Mouse (Mus musculus) splenic B cell, adult 2 months (primary cell): Measurements from ENCODE around the gene Stn1.
"Not testable (repeated sequence)": the region's sequence is repeated elsewhere in the genome, so short reads cannot be mapped to it uniquely, and the experiment has no call there.

ENCODE experiments used
- DNase-seq: peaks from one replicate; pipeline ENCODE4 v3.0.0-alpha.2; 2011; ENCODE audit warnings: low read depth, low spot score
- H3K27me3 ChIP-seq: 2 replicates; pipeline ENCODE4 v1.6.1; 2012; ENCODE audit warnings: mild to moderate bottlenecking, low read length, moderate library complexity, mixed read lengths; ENCODE audit not compliant: control insufficient read depth, poor library complexity, insufficient read depth, severe bottlenecking
- H3K36me3 ChIP-seq: 2 replicates; pipeline ENCODE4 v1.6.1; 2012; ENCODE audit warnings: mild to moderate bottlenecking, low read length, moderate library complexity, mixed read lengths; ENCODE audit not compliant: control insufficient read depth, poor library complexity, insufficient read depth, severe bottlenecking

Gene Stn1

DNA sequence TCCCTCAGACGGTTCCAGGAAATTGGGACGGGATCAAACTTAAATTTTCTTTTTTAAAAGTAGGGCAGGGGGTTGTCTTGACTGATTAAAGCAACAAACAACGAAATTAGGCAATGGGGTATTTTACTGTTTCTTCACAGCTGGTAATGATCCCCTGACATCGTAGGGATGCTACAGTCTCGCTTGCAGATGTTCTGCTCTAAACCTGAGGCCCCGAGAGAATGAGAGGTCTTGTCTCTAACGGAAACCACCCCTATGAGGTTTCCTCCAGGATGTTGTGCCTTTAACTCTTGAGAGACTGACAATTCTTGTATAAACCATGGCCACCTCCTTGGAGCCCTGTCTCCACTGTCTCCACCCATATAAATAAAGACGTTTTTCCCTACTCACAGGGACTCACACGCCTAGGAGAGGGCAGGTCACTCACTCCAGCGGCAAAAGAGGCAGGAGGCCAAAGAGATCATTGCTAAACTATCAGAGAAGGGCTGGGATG, at the start of gene Stn1:
Gene Stn1, minus strand, starts transcription at position 208 of the 493 bp plus-strand sequence.
- Histone ChIP-seq H3K27me3 (no peaks in the 10 kb centered on the region), H3K36me3 (peaks cover 3% of the 10 kb centered on the region; the same call in 1 of the 2 replicates)
- peak; percentile 55 for DNase-seq

DNA sequence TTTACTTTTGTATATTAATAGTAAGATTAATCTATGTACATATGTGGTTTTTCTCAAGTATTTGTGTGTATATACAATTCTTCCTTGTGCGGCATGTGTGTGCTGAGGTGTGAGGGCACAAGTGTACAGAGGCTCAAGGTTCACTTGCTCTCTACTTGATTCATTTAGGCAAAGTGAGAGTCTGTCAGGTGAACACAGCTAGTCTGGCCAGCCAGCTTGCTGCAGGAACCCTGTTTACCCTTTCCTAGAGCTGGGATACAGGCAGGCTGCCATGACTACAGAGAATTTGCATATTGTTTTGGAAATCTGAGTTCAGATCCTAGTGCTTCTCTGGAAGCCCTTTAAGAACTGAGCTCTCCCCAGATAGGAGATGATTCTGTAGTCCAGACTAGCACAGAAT, 49.7 kb upstream of the Stn1 start:
- Histone ChIP-seq H3K36me3 (no peaks in the 10 kb centered on the region), H3K27me3 (no peaks in the 10 kb centered on the region)
- no peak for DNase-seq

DNA sequence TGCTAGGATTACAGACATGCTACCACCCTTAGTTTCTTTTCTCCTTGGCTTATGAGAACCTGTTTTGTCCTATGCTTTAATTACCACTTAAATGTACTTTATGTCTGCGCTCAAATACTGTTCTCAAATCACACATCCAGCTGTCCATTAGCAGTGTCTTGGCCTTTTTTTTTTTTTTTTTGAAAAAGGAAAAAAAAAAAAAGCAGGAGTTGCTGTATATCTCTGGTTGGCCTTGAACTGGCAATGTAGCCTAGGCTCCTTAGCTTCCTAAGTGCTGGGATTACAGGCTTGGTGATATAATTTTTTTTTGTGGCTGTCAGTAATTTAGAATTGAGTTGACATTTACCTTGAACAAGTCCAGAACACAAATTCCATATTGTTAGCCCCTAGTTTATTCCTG, 48.5 kb upstream of the Stn1 start:
- no peaks in the 10 kb centered on the region for H3K27me3 ChIP-seq
- H3K36me3 ChIP-seq: no peaks in the 10 kb centered on the region
- no peak for DNase-seq

DNA sequence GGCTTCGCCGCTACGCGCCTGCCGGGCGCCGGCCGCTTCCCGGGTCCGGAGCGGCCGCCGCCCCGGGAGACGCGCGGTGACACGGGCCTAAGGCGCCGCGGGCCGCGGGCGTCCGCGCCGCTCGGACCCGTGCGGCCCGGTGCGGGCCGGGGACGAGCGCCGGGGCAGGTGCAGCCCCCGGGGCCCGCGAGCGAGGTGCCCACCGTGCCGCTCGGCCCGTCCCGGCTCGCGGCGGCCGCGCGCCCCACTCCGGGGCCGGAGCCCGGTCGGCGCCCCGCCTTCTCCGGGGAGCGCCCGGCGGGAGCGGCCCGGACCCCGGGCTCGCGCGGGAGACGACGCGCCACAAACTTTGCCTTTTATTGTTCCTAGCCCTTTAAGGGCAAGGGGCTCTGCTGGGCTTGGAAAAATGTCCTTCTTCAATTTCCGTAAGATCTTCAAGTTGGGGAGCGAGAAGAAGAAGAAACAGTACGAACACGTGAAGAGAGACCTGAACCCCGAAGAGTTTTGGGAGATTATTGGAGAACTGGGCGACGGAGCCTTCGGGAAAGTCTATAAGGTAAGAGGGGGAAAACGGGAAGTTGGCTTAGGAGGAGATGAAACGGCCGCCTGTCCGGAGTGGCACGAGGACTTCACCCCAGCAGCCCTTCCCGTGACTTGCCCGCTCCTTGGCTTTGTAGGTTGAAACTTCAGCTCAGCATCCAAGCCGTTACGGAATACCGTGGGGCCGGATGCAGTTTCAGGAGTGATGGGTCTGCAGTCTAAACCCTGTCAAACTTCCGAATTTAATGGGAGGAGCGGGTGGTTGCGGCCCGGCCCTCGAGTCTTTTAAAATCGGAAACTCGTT, 42.7 kb upstream of the Stn1 start:
- H3K27me3 ChIP-seq: no peaks in the 10 kb centered on the region
- DNase-seq: peak; percentile 24
- no peaks in the 10 kb centered on the region for H3K36me3 ChIP-seq

DNA sequence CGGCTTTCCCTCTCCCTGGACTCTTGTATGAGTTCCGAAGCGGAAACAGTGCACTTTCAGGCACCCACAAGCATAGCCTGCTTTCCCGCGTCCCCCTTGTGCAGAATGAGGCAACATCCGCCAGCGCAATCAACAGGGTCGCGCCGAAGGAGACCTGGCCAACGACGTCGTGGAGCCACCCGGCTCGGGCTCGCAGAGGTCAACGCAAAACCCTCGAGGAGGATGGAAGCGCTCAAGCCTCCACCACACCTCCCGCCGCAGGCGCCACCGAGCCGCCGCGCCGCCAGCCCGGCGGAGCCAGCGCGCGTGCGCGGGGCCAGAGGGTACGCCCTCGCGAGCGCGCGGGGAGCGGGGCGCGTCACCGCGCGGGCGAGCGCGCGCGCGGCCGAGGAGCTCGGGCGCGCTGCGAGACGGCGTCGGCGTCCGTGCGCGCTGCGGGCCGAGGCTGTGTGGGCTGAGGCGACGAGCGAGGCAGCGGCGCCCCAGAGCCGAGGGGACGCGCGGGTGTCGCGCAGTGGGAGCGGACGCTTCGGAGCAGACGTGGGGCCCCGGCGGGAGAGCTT, 42.0 kb upstream of the Stn1 start, which contains the start of gene Slk:
Gene Slk, plus strand, starts transcription at position 454 of the 563 bp plus-strand sequence.
- H3K27me3 ChIP-seq: no peaks in the 10 kb centered on the region
- H3K36me3 ChIP-seq: no peaks in the 10 kb centered on the region
- DNase-seq: peak; percentile 88

DNA sequence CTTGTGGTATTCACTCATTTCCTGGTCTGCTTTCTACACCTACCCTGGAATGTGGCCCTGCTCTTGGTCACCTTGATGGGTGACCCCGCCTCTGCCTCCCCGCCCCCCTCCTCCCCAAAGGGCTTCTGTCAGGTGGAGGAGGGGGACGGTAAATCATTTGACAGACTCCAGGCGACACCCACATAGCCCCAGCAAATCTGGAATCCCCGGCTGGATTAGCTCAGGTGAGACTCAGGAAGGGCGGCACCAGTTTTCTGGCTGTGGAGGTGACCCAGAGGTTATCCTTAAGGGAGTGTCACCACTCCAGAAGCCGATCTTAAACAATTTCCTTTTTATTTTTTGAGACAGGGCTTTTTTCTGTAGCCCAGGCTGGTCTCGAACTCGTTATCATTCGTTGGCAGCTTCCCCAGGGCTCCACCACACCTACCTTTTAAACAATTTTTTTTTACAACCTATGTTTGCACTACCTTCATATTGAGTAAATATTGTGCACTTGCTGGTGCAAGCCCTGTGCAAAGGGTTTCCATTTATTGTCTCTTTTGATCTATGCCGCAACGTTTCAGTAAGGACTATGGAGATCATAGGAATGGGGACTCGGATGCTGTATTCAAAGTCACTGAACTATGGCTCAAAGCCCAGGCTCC, 41.4 kb upstream of the Stn1 start:
- DNase-seq: peak; percentile 5
- Histone ChIP-seq H3K36me3 (no peaks in the 10 kb centered on the region), H3K27me3 (no peaks in the 10 kb centered on the region)

DNA sequence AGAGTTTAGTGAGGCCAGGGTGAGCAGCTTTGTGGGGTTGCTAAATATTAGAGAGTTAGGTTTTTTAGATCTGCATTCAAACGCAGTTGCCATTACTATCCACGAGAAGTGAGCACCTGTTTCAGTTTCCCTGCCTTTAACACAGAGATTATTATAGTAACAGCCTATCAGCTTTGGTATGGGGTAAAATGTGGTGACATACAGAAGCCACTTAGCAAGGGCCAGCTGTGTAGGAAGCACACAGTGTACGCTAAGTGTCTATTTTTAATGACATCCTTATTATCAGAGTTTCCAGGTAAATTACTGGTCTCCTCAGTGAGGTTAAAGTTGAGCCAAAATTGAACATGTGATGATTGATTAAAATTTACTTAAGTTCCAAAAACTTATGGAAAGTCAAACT, 36.4 kb upstream of the Stn1 start:
- H3K27me3 ChIP-seq: no peaks in the 10 kb centered on the region
- H3K36me3 ChIP-seq: no peaks in the 10 kb centered on the region
- DNase-seq: no peak

DNA sequence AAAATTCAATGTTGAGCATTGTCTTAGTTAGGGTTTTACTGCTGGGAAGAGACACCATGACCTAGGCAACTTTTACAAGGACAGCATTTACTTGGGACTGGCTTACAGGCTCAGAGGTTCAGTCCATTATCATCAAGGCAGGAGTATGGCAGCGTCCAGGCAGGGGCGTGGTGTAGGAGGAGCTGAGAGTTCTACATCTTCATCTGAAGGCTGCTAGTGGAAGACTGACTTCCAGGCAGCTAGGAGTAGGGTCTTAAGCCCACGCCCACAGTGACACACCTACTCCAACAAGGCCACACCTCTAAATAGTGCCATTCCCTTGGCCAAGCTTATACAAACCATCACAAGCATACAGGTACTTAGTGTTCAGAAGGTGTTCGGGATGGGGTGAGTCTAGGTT, 34.7 kb upstream of the Stn1 start:
- not testable (repeated sequence) for DNase-seq, H3K27me3 ChIP-seq, H3K36me3 ChIP-seq

DNA sequence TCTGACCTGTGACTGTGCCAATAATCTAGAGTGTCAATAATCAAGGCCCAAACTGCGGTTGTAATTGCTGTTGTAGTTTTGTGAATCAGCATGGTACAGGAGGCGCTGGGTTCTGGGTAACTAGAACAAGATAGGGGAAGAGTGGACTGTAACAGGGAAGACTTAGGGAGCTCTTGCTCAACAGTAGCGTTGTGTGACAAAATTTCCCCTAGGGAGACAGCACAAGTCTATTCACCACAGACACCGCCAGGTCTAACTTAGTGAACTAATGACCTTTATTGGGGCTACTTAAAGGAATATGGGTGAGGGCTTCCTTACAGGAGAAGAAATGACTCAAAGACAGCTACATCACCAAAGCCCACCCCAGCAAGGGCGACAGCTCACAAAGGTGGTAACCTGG, 32.7 kb upstream of the Stn1 start:
- Histone ChIP-seq H3K27me3 (no peaks in the 10 kb centered on the region), H3K36me3 (no peaks in the 10 kb centered on the region)
- no peak for DNase-seq

DNA sequence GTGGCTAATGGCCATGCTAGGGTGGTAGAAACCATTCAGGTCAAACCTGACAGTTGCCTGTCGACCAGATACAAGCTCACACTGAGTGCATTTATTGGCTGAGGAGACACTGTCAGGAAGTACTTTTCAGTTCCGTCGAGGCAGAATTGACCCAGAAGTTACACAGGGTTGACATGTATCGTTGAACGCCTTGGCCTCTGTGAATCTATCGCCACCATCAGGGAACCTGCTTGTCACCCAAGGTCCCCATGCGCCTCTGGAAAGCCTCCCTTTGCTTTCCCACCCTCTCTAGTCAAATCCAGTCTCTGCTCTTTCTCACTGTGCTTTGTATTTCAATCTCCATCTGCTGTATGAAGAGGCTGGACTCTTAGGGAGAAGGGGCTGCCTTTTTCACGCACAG, 28.7 kb upstream of the Stn1 start:
- Histone ChIP-seq H3K27me3 (no peaks in the 10 kb centered on the region), H3K36me3 (no peaks in the 10 kb centered on the region)
- DNase-seq: no peak

DNA sequence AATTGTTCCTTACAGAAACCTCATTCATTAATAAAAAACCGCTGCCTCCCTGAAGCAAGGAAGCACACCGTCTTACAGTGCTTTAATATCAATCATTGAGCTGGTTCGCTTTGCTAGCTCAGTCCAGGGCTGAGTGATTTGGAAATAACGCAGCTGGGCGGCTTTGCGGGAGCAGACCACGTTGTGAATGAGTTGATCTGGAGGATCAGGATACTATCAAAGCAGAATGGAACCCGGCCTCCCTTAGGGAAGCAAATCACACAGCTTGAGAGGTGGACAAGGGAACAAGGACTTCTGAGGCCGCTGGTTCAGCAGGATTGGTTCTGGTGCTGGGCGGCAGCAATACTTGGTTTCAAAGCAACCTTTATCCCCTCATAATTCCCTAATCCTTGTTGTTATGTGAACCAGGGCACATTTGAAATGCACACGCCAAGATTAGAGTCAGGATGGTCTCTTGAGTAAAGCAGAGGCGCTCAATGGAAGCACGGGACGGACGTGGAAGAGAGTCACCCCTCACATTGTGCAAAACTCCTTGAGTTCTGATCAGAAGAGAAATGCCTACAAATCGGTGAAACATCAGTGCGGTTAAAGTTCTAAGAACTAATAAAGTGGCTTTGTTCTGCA, 27.8 kb upstream of the Stn1 start:
- H3K36me3 ChIP-seq: no peaks in the 10 kb centered on the region
- DNase-seq: no peak
- no peaks in the 10 kb centered on the region for H3K27me3 ChIP-seq

DNA sequence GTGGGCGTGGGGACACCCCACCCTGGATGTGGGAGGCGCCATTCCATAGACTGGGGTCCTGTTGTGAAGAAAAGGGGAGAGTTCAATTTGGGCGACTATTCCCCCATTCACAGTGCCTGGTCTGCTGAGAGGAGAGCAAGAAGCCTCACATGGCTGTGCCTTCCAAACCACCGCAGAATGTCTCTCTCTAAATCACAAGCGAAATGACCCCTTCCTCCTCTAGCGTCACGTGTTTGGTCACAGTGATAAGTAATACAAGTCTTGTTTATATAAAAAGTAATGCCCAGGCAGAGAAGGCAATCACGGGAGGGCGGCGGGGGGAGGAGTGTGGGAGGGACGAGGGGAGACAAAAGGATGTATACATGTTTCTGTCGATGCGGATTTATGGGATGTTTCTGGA, 26.4 kb upstream of the Stn1 start:
- no peaks in the 10 kb centered on the region for H3K27me3 ChIP-seq

DNA sequence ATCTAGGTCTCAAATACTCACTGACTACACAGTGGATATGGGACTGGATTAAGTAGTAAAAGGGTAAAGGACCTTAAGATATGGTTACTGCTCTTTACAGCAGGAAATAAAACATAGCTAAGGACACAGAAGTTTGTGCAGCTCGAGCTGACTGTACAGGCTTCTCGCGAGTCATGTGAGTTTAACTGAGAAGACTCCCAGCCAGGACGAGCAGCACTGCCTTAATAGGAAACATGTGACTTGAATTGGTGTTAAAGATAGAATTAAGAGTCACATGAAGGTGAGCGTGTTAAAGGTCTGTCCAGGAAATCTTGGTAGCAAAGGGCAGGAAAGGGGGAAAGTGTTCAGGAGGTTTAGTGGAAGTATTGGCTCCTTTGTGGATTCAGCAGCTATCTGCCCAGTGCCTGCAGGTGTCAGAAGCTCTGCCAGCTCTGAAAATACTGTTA, 24.7 kb upstream of the Stn1 start:
- no peak for DNase-seq
- no peaks in the 10 kb centered on the region for H3K36me3 ChIP-seq
- H3K27me3 ChIP-seq: no peaks in the 10 kb centered on the region

More for the DNA sequence above, 26.4 kb upstream of the Stn1 start:
- H3K36me3 ChIP-seq: no peaks in the 10 kb centered on the region
- DNase-seq: no peak

DNA sequence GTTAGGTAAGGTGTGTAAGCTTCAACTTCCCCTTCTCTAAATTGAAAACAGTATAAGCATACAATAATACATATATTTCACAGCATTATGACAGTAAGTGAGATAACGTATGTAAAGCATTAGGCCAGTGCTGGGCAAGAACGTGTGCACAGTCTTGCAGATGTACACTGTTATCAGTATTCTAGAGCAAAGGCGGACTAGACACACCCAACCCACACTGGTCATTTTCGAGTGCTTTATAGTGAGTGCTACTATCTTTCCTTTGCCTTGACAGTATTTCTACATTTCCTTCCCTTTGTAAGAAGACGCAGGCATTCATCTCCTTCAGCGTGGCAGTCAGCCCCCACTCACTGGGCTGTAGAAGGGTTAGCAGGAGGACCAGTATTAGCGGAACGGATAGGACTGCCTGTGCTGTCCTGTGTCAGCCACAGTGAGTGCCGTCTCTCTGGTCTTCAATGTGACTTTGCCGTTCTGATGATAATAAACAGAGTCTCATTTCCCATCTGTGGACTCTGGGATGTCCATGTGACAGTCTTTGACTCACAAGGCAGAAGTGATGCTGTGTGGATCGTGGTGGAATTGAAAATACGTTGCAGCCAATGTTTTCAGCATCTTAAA, 23.3 kb upstream of the Stn1 start:
- Histone ChIP-seq H3K27me3 (no peaks in the 10 kb centered on the region), H3K36me3 (no peaks in the 10 kb centered on the region)
- no peak for DNase-seq
